1 mouse cellular context compared by ENCODE assay signal in the genomic region with DNA sequence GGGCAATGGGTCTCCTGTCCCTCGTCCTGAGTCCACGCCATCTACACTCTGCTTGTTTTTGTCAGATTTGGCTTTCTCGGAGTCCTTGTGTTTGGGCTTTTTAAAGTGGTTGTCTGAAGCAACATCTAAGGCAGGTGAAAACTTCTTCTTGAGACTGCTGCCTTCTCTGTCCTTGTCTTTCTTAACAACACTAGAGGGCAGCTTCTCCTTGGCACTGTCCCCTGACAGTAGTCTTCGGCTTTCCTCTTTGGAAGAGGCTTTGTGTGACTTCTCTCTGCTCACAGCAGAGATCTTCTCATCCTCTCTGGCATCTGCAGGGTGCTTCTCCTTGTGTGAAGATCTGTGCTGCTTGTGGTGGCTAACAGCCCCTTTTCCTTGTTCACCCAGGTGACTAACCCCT.
TF ChIP-seq lines count a peak whose summit lies in the region.

No protein-coding gene starts in this region.

TF ChIP-seq in CH12.LX, 34 proteins besides CTCF, POLR2A, EP300 and RAD21:
- TF ChIP-seq TCF12 (IDR thresholded peaks at IDR 0.05; ENCODE audit: low read depth, low read length): no peak
- peak; percentile 64 for TF ChIP-seq SMC3 (IDR thresholded peaks at IDR 0.05; ENCODE audit: low read depth, low read length)
